Mouse (Mus musculus): Measurements from ENCODE around the gene Bzw1. TPM values are rescaled to one million over a fixed set of nuclear protein-coding genes. Genes with fewer than 3 reads are reported as not detected.

Bzw1 gene
- polyA plus RNA-seq, 1 experiment from 2014 or later = 344 TPM

DNA sequence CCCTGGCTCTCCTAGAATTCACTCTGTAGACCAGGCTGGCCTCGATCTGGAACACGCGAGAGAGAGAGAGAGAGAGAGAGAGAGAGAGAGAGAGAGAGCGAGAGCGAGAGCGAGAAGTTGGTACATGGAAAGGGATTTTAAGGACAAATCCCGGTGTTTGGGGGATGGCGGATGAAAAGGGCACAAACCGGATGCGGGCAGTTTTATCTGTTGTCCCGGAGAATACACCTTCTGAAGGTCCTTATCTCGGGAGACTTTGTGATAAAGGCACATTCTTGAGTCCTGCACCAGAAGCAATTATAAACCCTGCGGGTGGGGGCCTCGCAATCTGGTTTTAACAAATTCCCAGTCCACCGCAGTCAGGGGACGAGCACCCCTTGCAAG lies 438 bp upstream of the Bzw1 start:
- Histone ChIP-seq H3K4me1 (replicated peaks; ENCODE audit: control insufficient read depth, insufficient read depth, low read length) (peaks cover 7% of the 10 kb centered on the region; the same call in 1 of the 2 replicates), H3K9ac (ENCODE audit: low read depth, low read length) (peak overlapping the region; percentile 96), H3K4me2 (peak overlapping the region; percentile 79), H3K27ac (ENCODE audit: low read depth, low read length) (peak overlapping the region; percentile 98), H3K36me3 (ENCODE audit: control insufficient read depth, insufficient read depth, low read length) (peaks cover 23% of the 10 kb centered on the region), H3K4me3 (ENCODE audit: low read depth, low read length) (peak overlapping the region; percentile 96), H3K27me3 (replicated peaks; ENCODE audit: control insufficient read depth, insufficient read depth, low read length) (no peaks in the 10 kb centered on the region), H3K9me3 (ENCODE audit: control insufficient read depth, low read length) (no peaks in the 10 kb centered on the region)
- no peak; the same call in 1 of the 2 replicates for ATAC-seq (replicated peaks; ENCODE audit: low FRiP score)
- WGBS = 0% methylated on average over 16 of the region's 16 CpGs
- DNase-seq (ENCODE audit: low spot score) = no peak

- peak overlapping the region; percentile 96 for H3K9ac ChIP-seq (ENCODE audit: low read depth, low read length)
- peak overlapping the region; percentile 98 for H3K27ac ChIP-seq (ENCODE audit: low read depth, low read length)
- H3K4me3 ChIP-seq (ENCODE audit: low read depth, low read length) = peak overlapping the region; percentile 96
- peak; percentile 64 for DNase-seq (ENCODE audit: low spot score)
- peaks cover 30% of the 10 kb centered on the region for H3K36me3 ChIP-seq (ENCODE audit: control insufficient read depth, insufficient read depth, low read length)
- peak; percentile 53 for ATAC-seq (replicated peaks; ENCODE audit: low FRiP score)
- H3K4me1 ChIP-seq (replicated peaks; ENCODE audit: control insufficient read depth, insufficient read depth, low read length) = peaks cover 7% of the 10 kb centered on the region; the same call in 1 of the 2 replicates
- no peaks in the 10 kb centered on the region for H3K9me3 ChIP-seq (ENCODE audit: control insufficient read depth, low read length)
- H3K27me3 ChIP-seq (replicated peaks; ENCODE audit: control insufficient read depth, insufficient read depth, low read length) = no peaks in the 10 kb centered on the region
- WGBS = 1% methylated on average over 66 of the region's 90 CpGs
- peak overlapping the region; percentile 79 for H3K4me2 ChIP-seq
Measured at GRCm38 (mm10) chr1:58393284-58394195, 842 bp downstream of the Bzw1 start.

DNA sequence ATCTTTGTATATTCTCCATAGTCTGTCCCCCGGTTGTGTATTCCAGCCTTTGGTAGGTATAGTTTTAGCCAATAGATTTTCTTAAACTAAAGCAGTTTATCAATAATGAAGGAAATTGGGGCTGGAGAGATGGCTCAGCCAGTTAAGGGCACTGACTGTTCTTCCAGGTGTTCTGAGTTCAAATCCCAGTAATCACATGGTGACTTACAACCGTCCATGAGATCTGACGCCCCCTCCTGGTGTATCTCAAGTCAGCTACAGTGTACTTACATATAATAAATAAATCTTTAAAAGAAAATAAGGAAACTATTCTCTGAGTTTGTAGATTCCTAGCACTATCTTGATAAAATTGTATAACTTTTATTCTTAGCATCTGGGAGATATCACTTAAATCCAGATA lies 2.6 kb downstream of the Bzw1 start:
- Histone ChIP-seq H3K9ac (ENCODE audit: low read depth, low read length) (no peak overlapping the region), H3K4me1 (replicated peaks; ENCODE audit: control insufficient read depth, insufficient read depth, low read length) (peaks cover 7% of the 10 kb centered on the region; the same call in 1 of the 2 replicates), H3K4me2 (no peak overlapping the region), H3K27ac (ENCODE audit: low read depth, low read length) (no peak overlapping the region), H3K27me3 (replicated peaks; ENCODE audit: control insufficient read depth, insufficient read depth, low read length) (no peaks in the 10 kb centered on the region), H3K9me3 (ENCODE audit: control insufficient read depth, low read length) (no peaks in the 10 kb centered on the region), H3K36me3 (ENCODE audit: control insufficient read depth, insufficient read depth, low read length) (peaks cover 40% of the 10 kb centered on the region), H3K4me3 (ENCODE audit: low read depth, low read length) (no peak overlapping the region)
- ATAC-seq (replicated peaks; ENCODE audit: low FRiP score) = no peak
- 88% methylated on average over 3 of the region's 3 CpGs for WGBS
- no peak for DNase-seq (ENCODE audit: low spot score)

DNA sequence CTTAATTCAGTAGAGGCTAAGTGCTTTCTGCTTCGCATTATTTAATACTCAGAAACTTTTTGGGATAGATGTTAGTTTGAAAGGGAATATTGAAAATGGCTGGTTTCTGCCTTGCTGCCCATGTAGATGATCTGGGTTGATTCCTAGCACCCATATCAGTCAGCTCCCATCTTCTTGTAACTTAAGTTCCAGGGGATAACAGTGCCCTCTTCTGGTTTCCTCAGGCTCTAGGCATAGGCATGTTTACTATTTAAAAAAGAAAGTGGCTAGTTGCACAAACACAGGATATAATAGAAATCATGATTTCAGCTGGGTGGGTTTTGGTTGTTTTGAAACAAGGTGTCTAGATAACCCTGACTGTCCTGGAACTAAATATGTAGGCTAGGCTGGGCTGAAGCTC lies 3.5 kb downstream of the Bzw1 start:
- no peaks in the 10 kb centered on the region for H3K27me3 ChIP-seq (replicated peaks; ENCODE audit: control insufficient read depth, insufficient read depth, low read length)
- no peaks in the 10 kb centered on the region for H3K9me3 ChIP-seq (ENCODE audit: control insufficient read depth, low read length)
- H3K27ac ChIP-seq (ENCODE audit: low read depth, low read length) = no peak overlapping the region
- no peak overlapping the region for H3K4me3 ChIP-seq (ENCODE audit: low read depth, low read length)
- WGBS = 97% methylated on average over 1 of the region's 1 CpGs
- DNase-seq (ENCODE audit: low spot score) (no peak), ATAC-seq (replicated peaks; ENCODE audit: low FRiP score) (no peak)
- H3K9ac ChIP-seq (ENCODE audit: low read depth, low read length) = no peak overlapping the region
- no peak overlapping the region for H3K4me2 ChIP-seq
- H3K36me3 ChIP-seq (ENCODE audit: control insufficient read depth, insufficient read depth, low read length) = peaks cover 46% of the 10 kb centered on the region
- peaks cover 7% of the 10 kb centered on the region; the same call in 1 of the 2 replicates for H3K4me1 ChIP-seq (replicated peaks; ENCODE audit: control insufficient read depth, insufficient read depth, low read length)

DNA sequence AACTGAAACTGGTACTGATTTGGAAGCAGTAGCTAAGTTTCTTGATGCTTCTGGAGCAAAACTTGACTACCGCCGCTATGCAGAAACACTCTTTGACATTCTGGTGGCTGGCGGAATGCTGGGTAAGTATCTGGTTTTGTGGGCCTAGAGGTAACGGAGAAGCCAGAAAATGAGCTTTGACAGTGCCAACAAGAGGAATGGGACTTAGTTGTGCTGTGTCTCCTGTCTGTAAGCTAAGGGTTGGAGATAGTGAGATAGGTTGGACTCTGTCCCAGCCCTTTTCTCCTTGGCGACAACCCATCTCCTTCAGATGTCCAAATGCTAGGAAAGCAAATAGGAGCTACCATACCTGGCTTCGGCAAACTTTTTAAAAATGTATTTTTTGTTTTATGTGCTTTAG lies 5.0 kb downstream of the Bzw1 start:
- Histone ChIP-seq H3K9me3 (ENCODE audit: control insufficient read depth, low read length) (no peaks in the 10 kb centered on the region), H3K27ac (ENCODE audit: low read depth, low read length) (no peak overlapping the region), H3K4me1 (replicated peaks; ENCODE audit: control insufficient read depth, insufficient read depth, low read length) (0 out of 2 replicates have a peak, but pooled peaks cover 2% of the 10 kb centered on the region), H3K9ac (ENCODE audit: low read depth, low read length) (no peak overlapping the region), H3K4me2 (no peak overlapping the region), H3K27me3 (replicated peaks; ENCODE audit: control insufficient read depth, insufficient read depth, low read length) (no peaks in the 10 kb centered on the region), H3K4me3 (ENCODE audit: low read depth, low read length) (no peak overlapping the region), H3K36me3 (ENCODE audit: control insufficient read depth, insufficient read depth, low read length) (peaks cover 59% of the 10 kb centered on the region)
- no peak for DNase-seq (ENCODE audit: low spot score)
- ATAC-seq (replicated peaks; ENCODE audit: low FRiP score) = no peak
- 94% methylated on average over 6 of the region's 6 CpGs for WGBS

DNA sequence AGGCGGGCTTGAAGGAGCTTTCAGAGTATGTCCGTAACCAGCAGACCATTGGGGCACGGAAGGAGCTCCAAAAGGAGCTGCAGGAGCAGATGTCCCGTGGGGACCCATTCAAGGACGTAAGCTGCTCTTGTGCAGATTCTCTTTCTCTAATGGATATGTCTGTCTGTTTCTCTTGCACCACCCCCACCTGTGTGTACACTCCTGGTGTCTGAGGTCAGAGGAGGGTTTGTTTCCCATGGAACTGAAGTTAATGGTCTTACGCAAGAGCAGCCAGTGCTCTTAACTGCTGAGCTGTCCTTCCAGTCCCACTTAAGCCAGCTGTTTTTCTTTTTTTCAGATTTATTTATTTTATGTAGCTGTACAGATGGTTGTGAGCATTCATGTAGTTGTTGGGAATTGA lies 8.7 kb downstream of the Bzw1 start:
- H3K9ac ChIP-seq (ENCODE audit: low read depth, low read length) = no peak overlapping the region
- no peak for DNase-seq (ENCODE audit: low spot score)
- peak; percentile 71; the same call in 1 of the 2 replicates for ATAC-seq (replicated peaks; ENCODE audit: low FRiP score)
- peaks cover 60% of the 10 kb centered on the region for H3K36me3 ChIP-seq (ENCODE audit: control insufficient read depth, insufficient read depth, low read length)
- no peak overlapping the region for H3K4me2 ChIP-seq
- no peaks in the 10 kb centered on the region for H3K27me3 ChIP-seq (replicated peaks; ENCODE audit: control insufficient read depth, insufficient read depth, low read length)
- H3K4me3 ChIP-seq (ENCODE audit: low read depth, low read length) = no peak overlapping the region
- no peaks in the 10 kb centered on the region for H3K4me1 ChIP-seq (replicated peaks; ENCODE audit: control insufficient read depth, insufficient read depth, low read length)
- 87% methylated on average over 6 of the region's 6 CpGs for WGBS
- no peaks in the 10 kb centered on the region for H3K9me3 ChIP-seq (ENCODE audit: control insufficient read depth, low read length)
- no peak overlapping the region for H3K27ac ChIP-seq (ENCODE audit: low read depth, low read length)

DNA sequence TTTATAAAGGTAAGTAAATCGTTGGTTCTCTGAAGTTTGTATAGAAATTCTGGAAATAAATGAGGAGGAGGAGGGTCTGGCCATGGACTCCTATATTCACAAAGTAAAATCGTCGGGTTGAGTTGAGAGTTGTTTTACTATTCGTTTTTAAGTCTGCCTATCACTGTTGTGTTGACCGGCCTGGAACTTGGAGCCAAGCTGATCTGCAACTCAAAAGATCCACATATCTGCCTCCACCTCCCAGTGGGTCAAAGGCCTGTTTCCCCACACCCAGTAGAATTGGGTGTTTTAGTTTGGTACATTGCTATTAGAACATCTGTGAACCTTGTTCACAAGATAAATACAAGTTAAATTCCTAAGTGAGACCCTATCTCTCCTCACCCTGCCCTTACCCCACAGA lies 11.0 kb downstream of the Bzw1 start:
- H3K4me2 ChIP-seq = no peak overlapping the region
- H3K4me1 ChIP-seq (replicated peaks; ENCODE audit: control insufficient read depth, insufficient read depth, low read length) = no peaks in the 10 kb centered on the region
- DNase-seq (ENCODE audit: low spot score) (no peak), ATAC-seq (replicated peaks; ENCODE audit: low FRiP score) (no peak)
- no peaks in the 10 kb centered on the region for H3K9me3 ChIP-seq (ENCODE audit: control insufficient read depth, low read length)
- H3K27me3 ChIP-seq (replicated peaks; ENCODE audit: control insufficient read depth, insufficient read depth, low read length) = no peaks in the 10 kb centered on the region
- H3K9ac ChIP-seq (ENCODE audit: low read depth, low read length) = no peak overlapping the region
- WGBS = 90% methylated on average over 5 of the region's 5 CpGs
- peaks cover 43% of the 10 kb centered on the region for H3K36me3 ChIP-seq (ENCODE audit: control insufficient read depth, insufficient read depth, low read length)
- H3K27ac ChIP-seq (ENCODE audit: low read depth, low read length) = no peak overlapping the region
- H3K4me3 ChIP-seq (ENCODE audit: low read depth, low read length) = no peak overlapping the region

DNA sequence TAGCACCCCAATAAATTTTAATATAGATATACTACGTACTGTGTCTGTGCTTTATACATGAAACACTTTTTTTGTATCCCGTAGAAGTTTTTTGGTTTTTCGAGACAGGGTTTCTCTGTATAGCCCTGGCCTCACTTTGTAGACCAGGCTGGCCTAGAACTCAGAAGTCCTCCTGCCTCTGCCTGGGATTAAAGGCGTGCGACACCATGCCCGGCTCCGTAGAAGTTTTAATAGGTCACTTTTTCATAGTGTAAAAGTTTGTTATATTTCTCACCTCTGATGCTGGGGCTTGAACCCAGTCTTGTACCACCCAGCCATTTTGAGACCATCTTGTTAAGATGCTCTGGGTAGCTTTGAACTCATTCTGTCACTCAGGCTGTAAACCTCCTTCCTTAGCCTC lies 14.6 kb downstream of the Bzw1 start:
- Histone ChIP-seq H3K27ac (ENCODE audit: low read depth, low read length) (no peak overlapping the region; the same call in 1 of the 2 replicates), H3K4me3 (ENCODE audit: low read depth, low read length) (no peak overlapping the region), H3K4me1 (replicated peaks; ENCODE audit: control insufficient read depth, insufficient read depth, low read length) (no peaks in the 10 kb centered on the region), H3K9me3 (ENCODE audit: control insufficient read depth, low read length) (no peaks in the 10 kb centered on the region), H3K4me2 (no peak overlapping the region), H3K27me3 (replicated peaks; ENCODE audit: control insufficient read depth, insufficient read depth, low read length) (no peaks in the 10 kb centered on the region), H3K36me3 (ENCODE audit: control insufficient read depth, insufficient read depth, low read length) (peaks cover 39% of the 10 kb centered on the region), H3K9ac (ENCODE audit: low read depth, low read length) (no peak overlapping the region)
- no peak for DNase-seq (ENCODE audit: low spot score)
- 96% methylated on average over 7 of the region's 7 CpGs for WGBS
- no peak for ATAC-seq (replicated peaks; ENCODE audit: low FRiP score)

DNA sequence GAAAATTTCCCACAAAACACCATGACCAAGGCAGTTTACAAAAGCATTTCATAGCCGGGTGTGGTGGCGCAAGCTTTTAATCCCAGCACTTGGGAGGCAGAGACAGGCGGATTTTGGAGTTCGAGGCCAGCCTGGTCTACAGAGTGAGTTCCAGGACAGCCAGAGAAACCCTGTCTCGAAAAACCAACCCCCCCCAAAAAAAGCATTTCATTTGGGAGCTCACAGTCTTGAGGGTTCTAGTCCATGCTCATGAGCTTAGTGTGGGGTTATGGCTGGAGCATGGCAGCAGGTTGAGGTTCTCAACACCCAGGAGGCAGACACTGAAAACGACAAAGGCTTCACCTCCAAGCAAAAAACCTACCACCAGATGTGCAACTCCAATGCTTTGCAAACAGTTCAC lies 15.4 kb downstream of the Bzw1 start:
- peaks cover 40% of the 10 kb centered on the region for H3K36me3 ChIP-seq (ENCODE audit: control insufficient read depth, insufficient read depth, low read length)

More for the DNA sequence above, 15.4 kb downstream of the Bzw1 start:
- no peak for ATAC-seq (replicated peaks; ENCODE audit: low FRiP score)
- Histone ChIP-seq H3K4me1 (replicated peaks; ENCODE audit: control insufficient read depth, insufficient read depth, low read length) (no peaks in the 10 kb centered on the region), H3K27ac (ENCODE audit: low read depth, low read length) (no peak overlapping the region), H3K4me2 (no peak overlapping the region), H3K9ac (ENCODE audit: low read depth, low read length) (no peak overlapping the region), H3K27me3 (replicated peaks; ENCODE audit: control insufficient read depth, insufficient read depth, low read length) (no peaks in the 10 kb centered on the region), H3K9me3 (ENCODE audit: control insufficient read depth, low read length) (no peaks in the 10 kb centered on the region), H3K4me3 (ENCODE audit: low read depth, low read length) (no peak overlapping the region)
- 84% methylated on average over 6 of the region's 6 CpGs for WGBS
- DNase-seq (ENCODE audit: low spot score) = no peak
